Mouse (Mus musculus): Measurements from ENCODE around the gene Scgb2b26.

GRCm38 (mm10) chr7:33900803-33901202 is 44.0 kb downstream of the Scgb2b26 start:
- TF ChIP-seq CTCF (IDR thresholded peaks at IDR 0.05; ENCODE audit: insufficient read depth, low read depth, low read length) (no peak), POLR2A (IDR thresholded peaks at IDR 0.05; ENCODE audit: insufficient read depth, low read depth, low read length) (no peak)
